Mouse (Mus musculus): ENCODE measurements around the gene Rnf224.
"Not testable (repeated sequence)": the region's sequence is repeated elsewhere in the genome, so short reads cannot be mapped to it uniquely, and the experiment has no call there.

The Rnf224 gene

GRCm38 (mm10) chr2:25236614-25237013, at the start of gene Rnf224:
Rnf224 (minus strand) TSS chr2:25236787.
- no peak for DNase-seq (ENCODE audit: low spot score)

DNA sequence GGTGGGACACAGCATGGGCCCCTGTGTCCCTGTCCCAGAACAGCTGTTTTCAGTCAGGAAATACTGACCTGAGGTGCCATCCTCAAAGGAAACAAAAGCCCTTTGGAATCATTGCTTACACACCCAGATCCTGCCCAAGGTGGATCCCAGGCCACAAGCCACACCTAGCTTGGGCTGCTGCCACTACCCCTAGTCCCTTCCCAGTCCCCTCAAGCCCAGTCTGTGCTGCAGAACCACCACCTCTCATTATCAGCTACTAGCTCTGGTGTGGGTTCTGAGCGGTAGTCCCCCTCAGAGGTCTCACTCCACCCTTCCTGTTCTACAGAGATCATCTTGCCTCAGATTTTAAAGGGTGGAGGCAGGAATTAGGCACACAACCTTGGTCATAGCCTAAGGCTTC, 49.7 kb upstream of the Rnf224 start:
- no peak for DNase-seq (ENCODE audit: low spot score)

DNA sequence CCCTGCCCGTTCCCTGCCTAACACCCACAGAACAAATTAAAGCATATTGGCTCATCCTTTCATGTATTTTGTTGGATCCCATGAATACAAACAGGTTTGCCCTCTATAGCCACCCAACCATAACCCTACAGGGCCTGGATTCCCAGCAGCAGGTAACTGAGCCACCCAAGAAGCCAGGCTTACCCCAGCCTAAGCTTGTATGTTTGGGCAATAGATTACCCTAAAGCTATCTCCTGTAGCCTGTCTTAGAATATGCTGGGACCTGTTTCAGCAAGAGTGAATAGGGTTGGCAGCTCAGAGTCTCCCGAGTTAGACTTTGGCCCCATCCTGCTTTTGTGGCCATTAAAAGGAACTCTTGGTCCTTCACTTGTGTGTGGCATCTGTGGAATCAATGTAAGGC, 49.0 kb upstream of the Rnf224 start:
- DNase-seq (ENCODE audit: low spot score): no peak

DNA sequence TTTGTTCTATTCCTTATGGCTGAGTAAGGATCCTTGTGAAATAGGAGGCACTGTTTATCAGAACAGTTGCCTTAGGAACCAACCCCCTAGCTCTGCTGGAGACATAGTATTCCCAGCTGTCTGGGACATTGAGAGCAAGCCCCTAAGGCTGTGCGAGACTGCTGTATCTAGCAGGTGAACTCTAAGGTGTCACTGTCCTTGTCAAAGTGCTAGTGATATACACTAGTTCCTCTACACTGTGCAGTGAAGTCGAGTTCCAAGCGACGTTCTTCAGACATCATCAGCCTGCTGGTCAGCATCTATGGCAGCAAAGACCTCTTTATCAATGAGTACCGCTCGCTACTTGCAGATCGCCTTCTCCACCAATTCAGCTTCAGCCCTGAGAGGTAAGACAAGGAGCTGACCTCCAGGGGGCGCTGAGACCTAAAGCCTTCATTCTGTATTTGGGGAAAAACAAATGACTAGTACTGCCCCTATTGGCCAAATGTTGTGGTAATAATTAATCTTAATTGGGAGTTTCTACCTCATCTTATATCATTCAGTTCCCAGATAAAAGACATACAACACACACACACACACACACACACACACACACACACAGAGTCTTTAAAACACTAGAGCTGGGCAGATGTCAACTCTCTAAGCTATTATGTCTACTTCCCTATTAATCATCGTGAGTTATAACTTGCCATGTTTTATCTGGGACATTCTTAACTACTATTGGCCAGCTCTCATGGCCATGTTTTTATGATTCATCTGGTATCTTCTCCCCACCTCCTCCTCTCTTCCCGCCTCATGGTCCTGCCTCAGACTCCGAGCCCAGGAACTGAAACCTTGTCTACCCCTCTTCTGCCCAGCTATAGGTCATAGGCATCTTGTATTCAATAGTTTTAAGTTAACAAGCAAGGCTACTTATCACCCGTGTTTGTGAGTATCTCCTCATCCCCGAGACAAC, 42.6 kb upstream of the Rnf224 start:
- peak; percentile 90 for DNase-seq (ENCODE audit: low spot score)

DNA sequence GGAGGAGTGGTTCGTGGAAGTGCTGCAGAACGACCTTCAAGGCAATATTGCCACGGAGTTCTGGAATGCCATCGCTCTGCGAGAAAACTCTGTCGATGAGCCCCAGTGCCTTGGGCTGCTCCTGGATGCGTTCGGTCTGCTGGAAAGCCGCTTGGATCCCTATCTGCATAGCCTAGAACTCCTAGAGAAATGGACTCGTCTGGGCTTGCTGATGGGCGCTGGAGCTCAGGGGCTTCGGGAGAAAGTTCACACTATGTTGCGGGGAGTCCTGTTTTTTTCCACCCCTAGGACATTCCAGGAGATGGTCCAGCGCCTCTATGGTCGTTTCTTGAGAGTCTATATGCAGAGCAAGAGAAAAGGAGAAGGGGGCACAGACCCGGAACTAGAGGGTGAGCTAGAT, 36.4 kb upstream of the Rnf224 start:
- DNase-seq (ENCODE audit: low spot score): no peak

GRCm38 (mm10) chr2:25272515-25272914, 35.9 kb upstream of the Rnf224 start:
- DNase-seq (ENCODE audit: low spot score): no peak

GRCm38 (mm10) chr2:25271827-25272511, 35.4 kb upstream of the Rnf224 start, which contains the start of the genes Ssna1 and Anapc2:
Ssna1 (minus strand) TSS chr2:25272438.
Anapc2 (plus strand) TSS chr2:25272478.
- peak; percentile 98 for DNase-seq (ENCODE audit: low spot score)

DNA sequence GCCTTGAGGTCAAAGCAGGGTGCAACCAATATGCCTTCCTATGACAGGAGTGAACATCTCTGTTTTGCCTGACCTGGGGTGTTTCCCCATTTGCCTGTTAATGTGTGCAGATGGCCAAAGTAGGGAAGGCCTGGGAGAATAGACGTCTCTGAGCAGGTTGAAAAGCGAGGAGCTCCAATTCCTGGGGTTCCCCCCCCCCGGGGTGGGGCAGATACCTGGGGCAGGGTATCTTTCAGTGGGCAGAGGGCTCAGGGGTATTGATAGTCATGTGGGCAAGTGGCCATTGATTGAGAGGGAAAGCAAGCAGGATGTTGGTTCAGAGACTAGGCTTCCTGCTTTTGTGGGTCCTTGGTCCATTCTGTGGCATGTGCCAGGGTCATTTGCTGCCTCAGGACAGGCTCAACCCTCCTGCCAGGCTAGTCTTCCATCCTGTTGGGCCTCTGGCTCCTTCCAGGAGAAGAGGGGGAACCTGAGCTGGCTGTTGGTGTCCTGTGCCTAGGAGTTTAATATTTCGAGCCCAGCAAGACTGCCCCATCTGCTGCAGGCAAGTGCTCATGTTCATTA, 31.2 kb upstream of the Rnf224 start:
- DNase-seq (ENCODE audit: low spot score): no peak

GRCm38 (mm10) chr2:25267241-25267640, 30.7 kb upstream of the Rnf224 start:
- peak; percentile 68 for DNase-seq (ENCODE audit: low spot score)

- peak; percentile 84 for DNase-seq (ENCODE audit: low spot score)
Observed at GRCm38 (mm10) chr2:25266720-25267119, 30.1 kb upstream of the Rnf224 start.

DNA sequence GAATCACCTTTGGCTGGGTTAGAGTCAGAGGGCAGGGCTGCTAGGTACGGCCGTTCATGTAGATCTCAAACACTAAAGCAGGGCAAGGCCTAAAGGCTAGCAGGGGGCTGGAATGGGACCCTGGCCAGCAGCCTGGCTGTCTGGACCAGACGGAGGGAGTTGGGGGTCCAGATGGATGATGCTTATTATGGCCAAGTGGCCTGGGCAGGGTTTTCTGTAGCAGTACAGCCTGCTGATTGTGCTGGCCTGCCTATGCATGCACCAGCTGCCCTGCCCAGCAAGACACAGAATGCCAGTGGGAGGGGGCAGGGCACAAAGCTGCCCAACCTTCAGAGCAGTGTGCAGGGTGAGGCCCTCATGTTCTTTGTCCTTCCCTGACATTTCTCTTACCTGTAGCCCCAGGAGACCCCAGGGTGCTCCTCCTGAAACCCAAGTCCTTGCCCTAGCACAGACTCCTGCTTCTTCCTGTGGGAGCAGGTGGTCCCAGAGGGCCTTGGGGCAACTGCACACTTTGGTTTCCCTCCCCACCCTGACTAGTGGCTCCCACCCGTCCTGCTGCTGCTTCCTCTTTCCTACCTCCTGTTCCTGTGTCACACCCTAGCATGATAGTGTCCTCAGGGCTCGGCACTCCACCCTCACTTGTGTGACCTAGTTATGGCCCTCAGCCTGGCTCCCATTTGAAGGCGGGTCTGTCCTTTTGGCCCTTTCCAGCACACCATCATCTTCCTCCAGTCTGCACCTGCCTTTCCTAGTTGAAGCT, 29.5 kb upstream of the Rnf224 start:
- DNase-seq (ENCODE audit: low spot score): peak; percentile 62

DNA sequence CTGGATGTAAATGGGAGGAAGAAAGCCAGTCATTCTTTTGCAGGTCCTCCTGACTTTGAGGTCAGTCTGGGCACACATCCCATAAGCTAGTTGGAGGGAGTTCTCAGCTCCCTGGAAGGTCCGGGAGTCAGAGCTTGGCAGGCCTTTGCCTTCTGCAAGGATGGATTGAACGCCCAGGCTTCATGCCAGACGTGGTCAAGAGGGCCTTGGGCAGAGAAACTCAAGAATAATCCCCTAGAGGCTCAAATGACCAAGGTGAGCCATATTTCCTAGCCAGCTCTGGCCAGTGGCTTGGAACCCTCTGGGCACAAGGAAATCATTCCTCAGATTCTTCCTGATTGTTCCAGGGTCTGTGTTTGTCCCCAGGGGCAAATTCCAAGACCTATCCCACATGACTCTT, 28.3 kb upstream of the Rnf224 start:
- DNase-seq (ENCODE audit: low spot score): no peak

DNA sequence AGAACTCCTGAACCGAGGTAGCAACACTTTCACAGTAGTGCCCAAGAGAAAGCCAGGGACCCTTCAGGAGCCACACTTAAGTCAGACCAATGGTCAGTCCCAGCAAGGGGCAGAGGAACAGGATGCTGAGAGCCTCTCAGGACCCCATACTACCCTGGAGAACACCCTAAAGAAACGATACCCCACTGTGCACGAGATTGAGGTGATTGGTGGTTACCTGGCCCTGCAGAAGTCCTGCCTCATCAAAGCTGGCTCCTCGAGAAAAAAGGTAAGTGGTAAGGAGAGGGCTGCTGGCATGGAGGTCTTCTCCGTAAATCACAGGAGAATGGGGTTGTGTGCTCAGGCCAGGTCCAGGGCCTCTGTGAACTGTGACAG, 27.7 kb upstream of the Rnf224 start:
- DNase-seq (ENCODE audit: low spot score): no peak

GRCm38 (mm10) chr2:25263623-25264285, 27.2 kb upstream of the Rnf224 start:
- DNase-seq (ENCODE audit: low spot score): no peak

- no peak for DNase-seq (ENCODE audit: low spot score)
Observed at GRCm38 (mm10) chr2:25262795-25263622, 26.4 kb upstream of the Rnf224 start.

DNA sequence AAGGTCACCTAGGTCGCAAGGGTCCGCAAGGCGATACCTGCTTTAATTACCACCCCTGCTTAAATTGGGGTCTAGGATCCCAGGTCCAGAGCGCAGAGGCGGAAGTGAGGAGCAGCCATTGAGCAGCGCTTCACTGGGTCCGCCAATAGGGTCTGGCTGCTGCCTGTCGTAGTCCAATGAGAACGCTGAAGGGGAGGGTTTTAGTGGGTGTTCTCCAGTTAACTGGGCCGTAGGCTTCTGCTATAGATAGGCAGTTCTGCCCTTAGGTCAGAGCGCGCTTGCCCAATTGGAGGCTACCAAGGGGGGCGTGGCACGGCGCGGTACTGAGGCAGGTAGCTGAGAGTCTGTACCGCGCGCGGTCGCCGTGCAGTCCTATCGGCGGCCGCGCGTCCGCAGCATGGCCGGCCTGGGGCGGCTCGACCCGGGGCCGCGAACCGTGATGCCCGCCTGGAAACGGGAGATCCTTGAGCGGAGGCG, 25.7 kb upstream of the Rnf224 start, which contains the start of gene Tprn:
Gene Tprn (plus strand): TSS at position 328 of the 477 bp plus-strand sequence.
- DNase-seq (ENCODE audit: low spot score): peak; percentile 96

DNA sequence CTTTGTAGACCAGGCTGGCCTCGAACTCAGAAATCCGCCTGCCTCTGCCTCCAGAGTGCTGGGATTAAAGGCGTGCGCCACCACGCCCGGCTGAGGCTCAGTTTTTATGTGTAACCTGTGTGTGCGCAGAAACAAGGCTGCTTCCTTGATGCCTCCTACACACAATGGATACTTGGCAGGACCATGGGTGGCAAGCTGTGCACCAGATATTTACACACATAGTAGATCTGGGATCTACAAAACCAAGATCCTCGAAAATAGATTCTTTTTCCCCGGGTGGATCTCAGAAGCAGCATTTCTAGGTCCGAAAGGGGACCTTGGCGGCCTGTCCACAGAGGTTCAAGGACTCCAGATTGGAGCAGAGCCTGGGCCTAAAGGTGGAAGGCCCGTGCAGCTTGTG, 25.3 kb upstream of the Rnf224 start:
- no peak for DNase-seq (ENCODE audit: low spot score)

- no peak for DNase-seq (ENCODE audit: low spot score)
Observed at GRCm38 (mm10) chr2:25258887-25259286, 22.3 kb upstream of the Rnf224 start.

DNA sequence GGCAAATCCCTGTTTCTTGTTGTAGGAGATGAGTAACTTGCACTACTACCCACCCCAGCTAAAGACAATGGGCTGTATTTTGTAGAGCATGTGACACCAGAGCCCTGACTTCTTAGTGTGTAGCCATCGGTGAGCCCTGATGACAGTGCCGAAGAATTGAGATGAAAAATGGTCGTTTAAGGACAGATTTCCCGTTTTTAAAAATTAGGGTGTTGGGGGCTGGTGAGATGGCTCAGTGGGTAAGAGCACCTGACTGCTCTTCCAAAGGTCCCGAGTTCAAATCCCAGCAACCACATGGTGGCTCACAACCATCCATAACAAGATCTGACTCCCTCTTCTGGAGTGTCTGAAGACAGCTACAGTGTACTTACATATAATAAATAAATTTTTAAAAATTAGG, 20.7 kb upstream of the Rnf224 start:
- DNase-seq (ENCODE audit: low spot score): not testable (repeated sequence)

DNA sequence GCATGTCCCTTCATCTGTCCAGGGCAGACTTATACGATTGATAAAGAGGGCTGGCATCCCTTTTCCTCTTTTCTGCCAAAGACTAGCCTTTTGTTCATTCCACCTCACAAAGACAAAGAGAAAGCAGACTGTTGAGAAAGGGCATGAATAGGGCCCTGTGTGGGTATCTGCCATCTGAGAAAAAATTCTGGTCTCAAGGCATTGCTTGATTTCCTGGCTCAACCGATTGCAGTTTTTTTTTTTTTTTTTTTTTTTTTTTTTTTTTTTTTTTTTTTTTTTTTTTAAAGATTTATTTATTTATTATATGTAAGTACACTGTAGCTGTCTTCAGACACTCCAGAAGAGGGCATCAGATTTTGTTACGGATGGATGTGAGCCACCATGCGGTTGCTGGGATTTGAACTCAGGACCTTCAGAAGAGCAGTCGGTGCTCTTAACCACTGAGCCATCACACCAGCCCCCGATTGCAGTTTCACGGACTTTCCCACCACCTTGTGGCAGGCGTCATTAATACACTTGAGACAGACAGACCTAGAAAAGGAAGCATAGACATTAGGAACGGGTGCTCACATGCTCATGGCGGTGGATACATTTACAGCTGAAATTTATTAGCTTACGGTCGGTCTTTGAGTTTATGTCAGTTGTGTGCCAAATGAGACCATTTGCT, 20.0 kb upstream of the Rnf224 start:
- DNase-seq (ENCODE audit: low spot score): not testable (repeated sequence)

Measured in layer of hippocampus, adult 11-12 months (tissue).